Mouse (Mus musculus): ENCODE data around the gene Usp7.
A peak's percentile ranks its signal among the peaks of the same experiment; 100 is the strongest.

Gene Usp7

DNA sequence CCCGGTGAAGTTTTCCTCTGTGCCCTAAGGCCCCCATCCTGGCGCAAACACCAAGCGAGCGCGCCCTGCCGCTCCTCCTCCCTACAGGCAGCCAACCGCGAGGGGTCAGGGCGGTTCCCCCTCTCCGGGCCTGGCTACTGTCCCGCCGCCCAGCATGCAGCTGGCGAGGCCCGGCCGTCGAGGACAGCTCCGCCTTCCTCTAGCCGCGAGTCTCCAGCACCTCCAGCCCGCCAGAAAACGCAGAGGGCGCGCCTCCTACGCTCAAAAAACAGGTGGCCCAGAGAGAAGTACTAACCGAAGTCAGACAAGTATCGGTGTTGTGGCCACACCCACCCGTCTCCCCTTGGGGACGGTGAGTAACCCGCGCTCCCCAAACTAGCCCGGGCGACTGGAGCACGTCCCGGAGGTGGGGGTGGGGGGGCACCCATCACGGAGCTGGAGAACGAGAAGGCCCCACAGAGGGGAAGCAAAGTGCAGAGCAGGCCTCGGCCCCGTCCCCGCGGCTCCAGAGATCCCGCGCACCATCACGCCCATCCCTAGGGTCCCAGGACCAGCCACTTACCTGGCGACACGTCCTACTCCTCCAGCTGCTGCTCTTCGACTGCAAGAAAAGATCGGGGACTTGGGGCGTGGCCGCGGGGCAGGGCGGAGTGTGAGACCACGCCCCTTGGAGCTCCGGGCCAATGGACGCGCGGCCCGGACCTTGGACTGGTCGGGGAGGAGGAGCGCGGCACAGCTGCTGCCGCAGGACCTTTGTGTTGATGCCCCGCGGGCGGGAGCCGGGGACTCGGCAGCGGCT is 120.4 kb downstream of the Usp7 start, which contains the start of gene Carhsp1:
Gene Carhsp1 (minus strand): TSS at position 605 of the 799 bp plus-strand sequence.
- peak; percentile 96 for DNase-seq (ENCODE audit: low spot score)

GRCm38 (mm10) chr16:8670041-8671035 is 121.8 kb downstream of the Usp7 start:
- DNase-seq (ENCODE audit: low spot score): peak; percentile 76

GRCm38 (mm10) chr16:8669432-8669831 is 122.7 kb downstream of the Usp7 start:
- peak; percentile 44 for DNase-seq (ENCODE audit: low spot score)

GRCm38 (mm10) chr16:8668386-8668785 is 123.7 kb downstream of the Usp7 start:
- no peak for DNase-seq (ENCODE audit: low spot score)

DNA sequence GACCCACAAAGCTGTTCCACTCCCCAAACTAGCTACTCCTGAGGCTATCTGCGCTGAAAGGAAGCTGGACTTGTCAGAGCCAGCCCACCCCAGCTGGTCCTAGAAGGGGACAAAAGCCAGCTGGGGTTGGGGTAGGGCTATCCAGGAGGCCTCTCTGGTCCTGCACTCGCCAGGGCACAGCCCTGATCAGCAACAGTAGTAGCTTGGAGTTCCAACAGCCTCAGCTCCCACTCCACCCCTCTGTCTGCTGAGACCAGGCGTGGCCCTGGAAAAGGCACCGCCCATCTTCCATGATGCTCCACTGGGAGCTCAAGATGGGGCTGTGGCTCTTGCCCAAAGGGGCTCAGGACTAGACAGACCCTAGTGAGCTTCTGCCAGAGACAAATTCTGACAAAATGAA is 124.3 kb downstream of the Usp7 start:
- DNase-seq (ENCODE audit: low spot score): no peak

DNA sequence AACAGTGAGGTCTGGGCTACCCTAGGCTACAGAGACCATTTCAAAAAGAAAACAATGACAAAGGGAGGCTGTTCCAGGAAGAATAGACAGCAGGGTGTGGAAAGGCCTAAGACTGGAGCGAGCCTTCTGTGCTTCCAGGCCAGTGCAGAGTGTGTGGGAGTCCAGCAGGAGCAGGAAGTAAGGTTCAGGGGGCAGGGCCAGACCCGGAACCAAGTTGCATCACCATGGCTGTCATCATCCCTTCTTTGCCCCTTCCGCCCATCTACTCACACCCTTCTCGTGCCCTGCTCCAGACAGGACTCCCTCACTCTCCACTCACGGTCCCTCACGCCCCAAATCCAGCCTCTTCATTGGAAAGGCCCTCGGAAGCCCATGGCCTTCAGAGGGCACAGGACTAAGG is 124.8 kb downstream of the Usp7 start:
- DNase-seq (ENCODE audit: low spot score): no peak

- DNase-seq (ENCODE audit: low spot score): no peak
Observed at GRCm38 (mm10) chr16:8666452-8666851, 125.7 kb downstream of the Usp7 start.

DNA sequence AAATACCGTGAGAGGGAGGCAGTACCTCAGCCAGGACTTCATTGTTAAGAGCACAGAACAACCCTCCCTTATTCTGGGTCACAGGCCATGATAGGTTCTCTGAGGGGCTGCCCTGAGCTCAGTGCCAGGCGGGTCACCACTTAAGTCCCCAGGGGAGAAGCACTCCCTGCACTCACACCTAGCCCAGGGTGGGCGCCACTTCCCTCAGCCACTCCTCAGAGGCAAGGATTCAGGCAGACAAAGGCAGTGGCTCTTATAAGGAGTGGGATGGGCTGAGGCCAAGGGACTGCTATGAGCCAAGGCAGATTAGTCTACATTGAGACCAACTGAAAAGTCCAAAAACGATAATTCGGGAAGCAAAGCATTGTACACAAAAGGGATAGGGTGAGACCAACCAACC is 126.7 kb downstream of the Usp7 start:
- no peak for DNase-seq (ENCODE audit: low spot score)

- DNase-seq (ENCODE audit: low spot score): no peak
Observed at GRCm38 (mm10) chr16:8663606-8664539, 128.2 kb downstream of the Usp7 start.

- no peak for DNase-seq (ENCODE audit: low spot score)
Observed at GRCm38 (mm10) chr16:8663022-8663421, 129.1 kb downstream of the Usp7 start.

DNA sequence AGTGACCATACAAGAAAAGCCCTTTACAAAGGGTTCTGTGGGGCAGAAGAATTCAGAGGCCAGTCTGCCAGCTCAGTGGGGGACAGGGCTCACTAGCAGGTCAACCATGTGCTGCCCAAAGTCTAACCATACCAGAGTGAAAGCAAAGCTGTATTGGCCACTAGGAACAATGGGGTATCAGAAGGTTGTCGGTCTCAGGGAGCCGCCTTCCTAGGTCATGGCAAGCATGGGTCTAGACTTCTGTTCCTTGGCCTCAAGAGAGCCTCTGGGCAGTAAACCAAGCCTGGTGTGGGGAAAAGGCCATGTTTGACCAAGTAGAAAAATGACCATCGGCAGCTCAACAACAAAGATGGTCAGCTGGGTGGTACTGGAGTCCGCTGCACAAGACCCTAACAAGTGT is 133.3 kb downstream of the Usp7 start:
- no peak for DNase-seq (ENCODE audit: low spot score)

GRCm38 (mm10) chr16:8658349-8658748 is 133.8 kb downstream of the Usp7 start:
- no peak for DNase-seq (ENCODE audit: low spot score)

DNA sequence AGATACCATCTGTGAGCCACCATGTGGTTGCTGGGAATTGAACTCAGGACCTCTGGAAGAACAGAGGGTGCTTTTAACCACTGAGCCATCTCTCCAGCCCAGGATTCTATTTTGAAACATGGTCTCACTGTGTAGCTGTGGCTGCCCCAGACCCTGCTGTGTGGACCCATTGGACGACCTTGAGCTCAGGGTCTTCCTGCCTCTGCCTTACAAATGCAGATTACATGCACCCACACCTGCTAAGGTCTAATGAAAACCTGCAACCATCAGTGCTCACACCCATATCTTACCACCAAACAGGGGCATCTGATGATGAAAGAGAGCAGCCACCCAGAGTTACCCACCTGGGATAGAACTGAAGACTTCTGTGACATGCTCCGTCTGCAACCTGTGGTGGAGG is 135.9 kb downstream of the Usp7 start:
- no peak for DNase-seq (ENCODE audit: low spot score)

- no peak for DNase-seq (ENCODE audit: low spot score)
Observed at GRCm38 (mm10) chr16:8655599-8655998, 136.5 kb downstream of the Usp7 start.

- no peak for DNase-seq (ENCODE audit: low spot score)
Observed at GRCm38 (mm10) chr16:8655108-8655507, 137.0 kb downstream of the Usp7 start.

DNA sequence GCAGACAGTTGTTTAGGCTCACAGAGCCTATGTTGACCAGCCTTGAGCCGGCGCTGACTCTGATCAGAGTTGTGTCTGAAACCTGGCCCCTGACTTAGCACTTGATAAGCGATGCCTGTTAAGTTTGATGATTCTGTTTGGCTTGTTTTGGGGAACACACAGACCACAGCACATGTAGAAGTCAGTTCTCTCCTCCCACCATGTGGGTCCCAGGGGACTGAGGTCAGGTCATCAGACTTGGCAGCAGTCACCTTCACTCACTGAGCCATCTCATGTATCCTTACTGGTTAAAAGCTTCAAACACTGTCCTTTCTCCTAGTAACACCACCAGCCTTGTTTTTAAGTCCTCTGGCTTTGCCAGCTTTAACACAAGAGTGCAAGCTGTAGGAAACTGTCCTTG is 142.1 kb downstream of the Usp7 start:
- no peak for DNase-seq (ENCODE audit: low spot score)

- no peak for DNase-seq (ENCODE audit: low spot score)
Observed at GRCm38 (mm10) chr16:8645546-8645945, 146.6 kb downstream of the Usp7 start.

GRCm38 (mm10) chr16:8643855-8644254 is 148.3 kb downstream of the Usp7 start:
- DNase-seq (ENCODE audit: low spot score): peak; percentile 62

Measured in embryo, embryonic 10.5 days (tissue).